Mouse (Mus musculus) gonadal fat pad, adult 2 months (tissue): ENCODE results near the gene Rcbtb2. TPM values are rescaled to one million over a fixed set of nuclear protein-coding genes. Genes with fewer than 3 reads are reported as not detected.

Experiments
- polyA plus RNA-seq: library from polyadenylated mRNA; depleted of rRNA; stranded (reverse); fragments of >200 nt; gene quantifications from 2 replicates; pipeline ENCODE4 v1.2.3, GENCODE M21; 2012; rRNA removed

Rcbtb2 gene
- polyA plus RNA-seq, 1 experiment, result 44.9 TPM

Other genes with a start within 250 kb of the Rcbtb2 start
- gene Cysltr2, start 73.9 kb upstream of the Rcbtb2 start, polyA plus RNA-seq, result 0.37 and 1.1 TPM in 2 replicates
- gene Lpar6, start 114.9 kb downstream of the Rcbtb2 start, polyA plus RNA-seq, result 5.4 and 7.2 TPM in 2 replicates
- gene Rb1, start 202.8 kb downstream of the Rcbtb2 start, polyA plus RNA-seq, result 8.8 and 9.9 TPM in 2 replicates